Mouse (Mus musculus): ENCODE data around the gene Ifna1. TPM values are rescaled to one million over a fixed set of nuclear protein-coding genes. Genes with fewer than 3 reads are reported as not detected.
"Not testable (repeated sequence)": the region's sequence is repeated elsewhere in the genome, so short reads cannot be mapped to it uniquely, and the experiment has no call there.

Ifna1 gene
- polyA plus RNA-seq (2014; fragmentation: Nextera tagmentation; extraction: Ambion mirVana) = not detected in 2 replicates

DNA sequence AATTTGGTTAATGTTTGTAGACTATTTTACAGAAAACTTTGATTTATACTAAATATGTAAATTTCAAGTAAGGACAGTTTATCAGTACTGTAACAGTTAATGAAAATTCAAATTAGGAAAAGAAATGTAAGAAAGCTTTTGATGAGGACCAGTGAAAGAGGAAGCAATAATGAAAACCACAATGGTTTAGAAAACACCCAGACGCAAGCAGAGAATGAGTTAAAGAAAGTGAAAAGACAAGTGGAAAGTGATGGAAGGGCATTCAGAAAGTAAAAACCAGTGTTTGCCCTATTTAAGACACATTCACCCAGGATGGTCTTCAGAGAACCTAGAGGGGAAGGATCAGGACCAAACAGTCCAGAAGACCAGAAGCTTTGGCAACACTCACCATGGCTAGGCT, at the start of gene Ifna1:
TSS of gene Ifna1 (plus strand) at position 390 of the 400 bp plus-strand sequence.
- 73% methylated on average over 1 of the region's 1 CpGs for WGBS
- ATAC-seq (ENCODE audit: low read depth) = no peak
- H3K9ac ChIP-seq (ENCODE audit: low read depth, low read length) = no peak within 1 kb of the TSS
- no peak within 1 kb of the TSS for H3K27ac ChIP-seq (replicated peaks; ENCODE audit: low read depth, low read length)
- H3K4me1 ChIP-seq (ENCODE audit: control insufficient read depth, insufficient read depth, low read length) = no peaks in the 10 kb centered on the region
- H3K9me3 ChIP-seq (ENCODE audit: control insufficient read depth, low read length) = no peaks in the 10 kb centered on the region
- H3K27me3 ChIP-seq (replicated peaks; ENCODE audit: control insufficient read depth, insufficient read depth, low read length) = no peaks in the 10 kb centered on the region
- H3K4me2 ChIP-seq (ENCODE audit: low read depth, low read length) = no peak within 1 kb of the TSS
- no peak within 1 kb of the TSS for H3K4me3 ChIP-seq (ENCODE audit: low read depth, low read length)
- no peak for DNase-seq (ENCODE audit: low spot score)
- no peaks in the 10 kb centered on the region for H3K36me3 ChIP-seq (ENCODE audit: control insufficient read depth, insufficient read depth, low read length)

DNA sequence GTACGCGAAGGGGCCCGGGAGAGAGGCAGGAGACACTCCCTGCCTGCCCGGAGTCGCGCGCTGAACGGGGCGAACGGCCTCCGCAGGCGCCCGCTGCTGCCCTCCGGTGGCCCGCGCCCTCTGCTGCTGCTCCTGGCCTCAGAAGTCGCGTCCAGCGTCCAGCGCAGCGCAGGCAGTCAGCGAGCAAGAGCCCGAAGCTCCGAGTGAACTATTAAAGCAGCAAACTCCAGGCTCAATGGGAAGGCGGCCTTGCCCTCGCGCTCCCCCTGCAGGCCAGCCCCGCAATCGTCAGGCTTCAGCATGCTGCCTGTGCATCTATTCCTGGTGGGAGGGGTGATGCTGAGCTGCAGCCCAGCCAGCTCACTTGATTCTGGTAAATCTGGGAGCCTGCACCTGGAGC, 46.9 kb upstream of the Ifna1 start, which contains the start of gene Gm13287:
TSS of gene Gm13287 (plus strand) at position 301 of the 400 bp plus-strand sequence.
- not testable (repeated sequence) for H3K9ac ChIP-seq (ENCODE audit: low read depth, low read length); H3K36me3 ChIP-seq (ENCODE audit: control insufficient read depth, insufficient read depth, low read length); H3K4me3 ChIP-seq (ENCODE audit: low read depth, low read length); DNase-seq (ENCODE audit: low spot score); H3K9me3 ChIP-seq (ENCODE audit: control insufficient read depth, low read length); H3K27ac ChIP-seq (replicated peaks; ENCODE audit: low read depth, low read length); H3K27me3 ChIP-seq (replicated peaks; ENCODE audit: control insufficient read depth, insufficient read depth, low read length); ATAC-seq (ENCODE audit: low read depth); H3K4me1 ChIP-seq (ENCODE audit: control insufficient read depth, insufficient read depth, low read length); H3K4me2 ChIP-seq (ENCODE audit: low read depth, low read length)
- WGBS = no CpG with 5 or more reads among the region's 29 CpGs

DNA sequence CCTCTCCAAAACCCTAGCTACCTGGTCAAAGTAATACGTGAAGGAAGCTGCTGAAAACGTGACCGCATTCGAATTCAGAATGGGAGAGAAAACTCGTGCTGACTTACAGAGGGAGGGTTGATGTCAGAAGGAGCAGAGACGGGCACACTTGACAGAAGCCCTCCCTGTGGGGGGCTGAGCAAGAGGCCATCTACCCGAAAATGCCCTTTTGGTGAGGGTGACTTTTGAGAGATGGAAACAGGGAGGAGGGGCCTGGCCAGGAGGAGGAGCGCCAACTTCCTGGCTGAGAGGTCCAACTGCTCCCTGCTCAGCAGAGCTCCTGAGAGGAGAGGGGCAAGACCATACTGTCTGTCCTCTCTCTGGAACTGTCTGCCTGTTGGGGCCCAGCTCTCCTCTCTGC, 44.7 kb upstream of the Ifna1 start, which contains the start of gene Gm13288:
TSS of gene Gm13288 (plus strand) at position 301 of the 400 bp plus-strand sequence.
- not testable (repeated sequence) for DNase-seq (ENCODE audit: low spot score); H3K27ac ChIP-seq (replicated peaks; ENCODE audit: low read depth, low read length); H3K9me3 ChIP-seq (ENCODE audit: control insufficient read depth, low read length); ATAC-seq (ENCODE audit: low read depth); H3K27me3 ChIP-seq (replicated peaks; ENCODE audit: control insufficient read depth, insufficient read depth, low read length); H3K36me3 ChIP-seq (ENCODE audit: control insufficient read depth, insufficient read depth, low read length); H3K4me1 ChIP-seq (ENCODE audit: control insufficient read depth, insufficient read depth, low read length); H3K9ac ChIP-seq (ENCODE audit: low read depth, low read length)
- H3K4me3 ChIP-seq (ENCODE audit: low read depth, low read length) = peak within 1 kb of the TSS; percentile 20; the same call in 1 of the 2 replicates
- WGBS = no CpG with 5 or more reads among the region's 8 CpGs
- peak within 1 kb of the TSS; percentile 32; the same call in 1 of the 2 replicates for H3K4me2 ChIP-seq (ENCODE audit: low read depth, low read length)

DNA sequence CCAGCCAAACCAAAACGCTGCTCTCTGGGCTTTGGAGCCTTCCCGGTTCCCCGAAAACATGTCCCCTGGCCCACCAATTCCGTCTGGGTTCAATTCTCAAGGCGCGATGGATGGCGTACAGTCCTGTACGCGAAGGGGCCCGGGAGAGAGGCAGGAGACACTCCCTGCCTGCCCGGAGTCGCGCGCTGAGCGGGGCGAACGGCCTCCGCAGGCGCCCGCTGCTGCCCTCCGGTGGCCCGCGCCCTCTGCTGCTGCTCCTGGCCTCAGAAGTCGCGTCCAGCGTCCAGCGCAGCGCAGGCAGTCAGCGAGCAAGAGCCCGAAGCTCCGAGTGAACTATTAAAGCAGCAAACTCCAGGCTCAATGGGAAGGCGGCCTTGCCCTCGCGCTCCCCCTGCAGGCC, 44.1 kb upstream of the Ifna1 start:
- peak overlapping the region; percentile 32; the same call in 1 of the 2 replicates for H3K4me2 ChIP-seq (ENCODE audit: low read depth, low read length)

DNA sequence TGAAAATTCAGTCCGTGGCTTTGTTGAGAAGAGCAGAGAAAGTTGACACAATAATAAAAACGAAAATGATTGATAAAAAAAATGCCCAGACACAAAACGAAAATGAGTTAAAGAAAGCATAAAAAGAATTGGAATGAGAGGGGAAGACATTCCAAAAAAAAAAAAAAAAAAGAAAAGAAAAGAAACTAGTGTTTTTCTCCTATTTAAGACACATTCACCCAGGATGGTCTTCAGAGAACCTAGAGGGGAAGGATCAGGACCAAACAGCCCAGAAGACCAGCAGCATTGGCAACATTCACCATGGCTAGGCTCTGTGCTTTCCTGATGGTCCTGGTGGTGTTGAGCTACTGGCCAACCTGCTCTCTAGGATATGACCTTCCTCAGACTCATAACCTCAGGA, 34.0 kb upstream of the Ifna1 start, which contains the start of gene Ifna7:
TSS of gene Ifna7 (plus strand) at position 301 of the 400 bp plus-strand sequence.
- H3K9ac ChIP-seq (ENCODE audit: low read depth, low read length) = no peak within 1 kb of the TSS
- no peak within 1 kb of the TSS for H3K4me3 ChIP-seq (ENCODE audit: low read depth, low read length)
- no peaks in the 10 kb centered on the region for H3K9me3 ChIP-seq (ENCODE audit: control insufficient read depth, low read length)
- ATAC-seq (ENCODE audit: low read depth) (no peak), DNase-seq (ENCODE audit: low spot score) (no peak)
- H3K4me1 ChIP-seq (ENCODE audit: control insufficient read depth, insufficient read depth, low read length) = no peaks in the 10 kb centered on the region
- no peaks in the 10 kb centered on the region for H3K27me3 ChIP-seq (replicated peaks; ENCODE audit: control insufficient read depth, insufficient read depth, low read length)
- H3K36me3 ChIP-seq (ENCODE audit: control insufficient read depth, insufficient read depth, low read length) = no peaks in the 10 kb centered on the region
- no peak within 1 kb of the TSS for H3K27ac ChIP-seq (replicated peaks; ENCODE audit: low read depth, low read length)
- WGBS = 59% methylated on average over 3 of the region's 3 CpGs
- no peak within 1 kb of the TSS for H3K4me2 ChIP-seq (ENCODE audit: low read depth, low read length)

More for the DNA sequence above, 44.1 kb upstream of the Ifna1 start:
- not testable (repeated sequence) for H3K9me3 ChIP-seq (ENCODE audit: control insufficient read depth, low read length); ATAC-seq (ENCODE audit: low read depth); DNase-seq (ENCODE audit: low spot score); H3K27me3 ChIP-seq (replicated peaks; ENCODE audit: control insufficient read depth, insufficient read depth, low read length); H3K9ac ChIP-seq (ENCODE audit: low read depth, low read length); H3K4me1 ChIP-seq (ENCODE audit: control insufficient read depth, insufficient read depth, low read length); H3K36me3 ChIP-seq (ENCODE audit: control insufficient read depth, insufficient read depth, low read length); H3K27ac ChIP-seq (replicated peaks; ENCODE audit: low read depth, low read length)
- WGBS = no CpG with 5 or more reads among the region's 34 CpGs
- H3K4me3 ChIP-seq (ENCODE audit: low read depth, low read length) = peak overlapping the region; percentile 20; the same call in 1 of the 2 replicates

DNA sequence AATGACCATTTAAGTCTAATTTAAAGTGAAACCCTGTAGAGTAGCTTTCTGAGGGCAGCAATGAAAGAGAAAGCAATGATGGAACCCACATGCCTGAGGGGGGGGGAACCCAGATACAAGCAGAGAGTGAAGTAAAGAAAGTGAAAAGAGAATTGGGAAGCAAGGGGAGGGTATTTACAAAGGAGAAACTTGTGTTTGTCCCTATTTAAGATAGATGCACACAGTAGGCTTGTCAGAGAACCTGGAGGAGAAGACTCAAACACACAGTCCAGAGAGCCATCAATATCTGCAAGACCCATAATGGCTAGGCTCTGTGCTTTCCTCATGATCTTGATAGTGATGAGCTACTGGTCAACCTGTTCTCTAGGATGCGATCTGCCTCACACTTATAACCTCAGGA, 30.2 kb upstream of the Ifna1 start, which contains the start of gene Ifna11:
TSS of gene Ifna11 (plus strand) at position 301 of the 400 bp plus-strand sequence.
- H3K9me3 ChIP-seq (ENCODE audit: control insufficient read depth, low read length) = no peaks in the 10 kb centered on the region
- H3K4me2 ChIP-seq (ENCODE audit: low read depth, low read length) = no peak within 1 kb of the TSS
- DNase-seq (ENCODE audit: low spot score) (no peak), ATAC-seq (ENCODE audit: low read depth) (no peak)
- H3K9ac ChIP-seq (ENCODE audit: low read depth, low read length) = no peak within 1 kb of the TSS
- no peak within 1 kb of the TSS for H3K4me3 ChIP-seq (ENCODE audit: low read depth, low read length)
- H3K27ac ChIP-seq (replicated peaks; ENCODE audit: low read depth, low read length) = no peak within 1 kb of the TSS
- no peaks in the 10 kb centered on the region for H3K4me1 ChIP-seq (ENCODE audit: control insufficient read depth, insufficient read depth, low read length)
- H3K27me3 ChIP-seq (replicated peaks; ENCODE audit: control insufficient read depth, insufficient read depth, low read length) = no peaks in the 10 kb centered on the region
- H3K36me3 ChIP-seq (ENCODE audit: control insufficient read depth, insufficient read depth, low read length) = no peaks in the 10 kb centered on the region
- 71% methylated on average over 1 of the region's 1 CpGs for WGBS

DNA sequence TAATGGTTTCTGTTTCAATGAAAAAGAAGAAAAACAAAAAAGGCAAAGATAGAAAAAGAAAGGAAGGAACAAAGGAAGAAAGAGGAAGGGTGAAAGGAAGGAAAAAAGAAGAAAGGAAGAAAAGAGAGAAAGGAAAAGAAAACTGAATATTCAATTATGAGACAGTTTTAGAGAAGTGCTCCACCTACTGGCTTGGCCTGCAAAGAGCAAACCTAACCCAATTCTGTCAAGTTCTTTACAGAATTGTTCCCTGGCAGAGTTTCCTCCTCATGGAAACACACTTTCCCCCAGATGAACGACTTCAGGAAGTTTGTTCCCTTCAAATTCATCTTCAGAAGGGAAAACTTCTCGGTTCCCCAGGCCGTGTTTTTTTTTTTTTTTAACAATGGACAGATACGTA, 26.9 kb upstream of the Ifna1 start:
- H3K9ac ChIP-seq (ENCODE audit: low read depth, low read length) = no peak overlapping the region
- DNase-seq (ENCODE audit: low spot score) (peak; percentile 4), ATAC-seq (ENCODE audit: low read depth) (no peak)
- H3K4me3 ChIP-seq (ENCODE audit: low read depth, low read length) = no peak overlapping the region
- no peaks in the 10 kb centered on the region for H3K4me1 ChIP-seq (ENCODE audit: control insufficient read depth, insufficient read depth, low read length)
- no peaks in the 10 kb centered on the region for H3K27me3 ChIP-seq (replicated peaks; ENCODE audit: control insufficient read depth, insufficient read depth, low read length)
- no peak overlapping the region for H3K27ac ChIP-seq (replicated peaks; ENCODE audit: low read depth, low read length)
- H3K9me3 ChIP-seq (ENCODE audit: control insufficient read depth, low read length) = no peaks in the 10 kb centered on the region
- H3K4me2 ChIP-seq (ENCODE audit: low read depth, low read length) = no peak overlapping the region
- WGBS = 29% methylated on average over 4 of the region's 4 CpGs
- H3K36me3 ChIP-seq (ENCODE audit: control insufficient read depth, insufficient read depth, low read length) = no peaks in the 10 kb centered on the region

DNA sequence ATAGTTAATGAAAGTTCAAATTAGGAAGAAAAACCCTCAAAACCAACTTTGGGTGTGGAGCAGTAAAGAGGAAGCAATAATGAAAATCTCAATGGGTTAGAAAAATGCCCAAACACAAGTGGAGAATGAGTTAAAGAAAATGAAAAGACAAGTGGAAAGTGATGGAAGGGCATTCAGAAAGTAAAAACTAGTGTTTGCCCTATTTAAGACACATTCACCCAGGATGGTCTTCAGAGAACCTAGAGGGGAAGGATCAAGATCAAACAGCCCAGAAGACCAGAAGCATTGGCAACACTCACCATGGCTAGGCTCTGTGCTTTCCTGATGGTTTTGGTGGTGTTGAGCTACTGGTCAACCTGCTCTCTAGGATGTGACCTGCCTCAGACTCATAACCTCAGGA, 22.8 kb upstream of the Ifna1 start, which contains the start of gene Ifna6:
TSS of gene Ifna6 (plus strand) at position 301 of the 400 bp plus-strand sequence.
- H3K4me3 ChIP-seq (ENCODE audit: low read depth, low read length); ATAC-seq (ENCODE audit: low read depth); H3K9ac ChIP-seq (ENCODE audit: low read depth, low read length); H3K27ac ChIP-seq (replicated peaks; ENCODE audit: low read depth, low read length); H3K27me3 ChIP-seq (replicated peaks; ENCODE audit: control insufficient read depth, insufficient read depth, low read length); DNase-seq (ENCODE audit: low spot score); H3K9me3 ChIP-seq (ENCODE audit: control insufficient read depth, low read length); H3K4me2 ChIP-seq (ENCODE audit: low read depth, low read length); H3K36me3 ChIP-seq (ENCODE audit: control insufficient read depth, insufficient read depth, low read length); H3K4me1 ChIP-seq (ENCODE audit: control insufficient read depth, insufficient read depth, low read length): not testable (repeated sequence)

DNA sequence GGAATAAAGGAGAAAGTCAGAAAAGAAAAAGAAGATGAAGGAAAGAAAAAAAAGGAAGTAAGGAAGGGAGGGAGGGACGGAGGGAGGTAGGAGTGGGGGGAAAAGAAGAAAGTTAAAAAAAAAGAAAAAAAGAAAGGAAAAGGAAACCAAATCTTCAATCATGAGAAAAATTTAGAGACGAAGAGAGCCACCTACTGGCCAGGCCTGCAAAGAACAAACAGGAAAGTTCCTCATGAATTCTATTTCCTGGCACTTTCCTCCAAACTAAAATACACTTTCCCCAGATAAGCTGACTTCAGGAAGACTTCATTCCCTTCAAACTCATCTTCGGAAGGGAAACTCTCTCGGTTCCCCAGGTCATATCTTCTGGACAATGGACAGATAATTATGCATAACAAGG, 19.4 kb upstream of the Ifna1 start:
- no peaks in the 10 kb centered on the region for H3K27me3 ChIP-seq (replicated peaks; ENCODE audit: control insufficient read depth, insufficient read depth, low read length)
- no peak for ATAC-seq (ENCODE audit: low read depth)

More for the DNA sequence above, 19.4 kb upstream of the Ifna1 start:
- 33% methylated on average over 4 of the region's 4 CpGs for WGBS
- Histone ChIP-seq H3K27ac (replicated peaks; ENCODE audit: low read depth, low read length) (no peak overlapping the region), H3K36me3 (ENCODE audit: control insufficient read depth, insufficient read depth, low read length) (no peaks in the 10 kb centered on the region), H3K4me1 (ENCODE audit: control insufficient read depth, insufficient read depth, low read length) (no peaks in the 10 kb centered on the region), H3K9me3 (ENCODE audit: control insufficient read depth, low read length) (no peaks in the 10 kb centered on the region), H3K4me3 (ENCODE audit: low read depth, low read length) (no peak overlapping the region), H3K4me2 (ENCODE audit: low read depth, low read length) (no peak overlapping the region), H3K9ac (ENCODE audit: low read depth, low read length) (no peak overlapping the region)
- peak; percentile 12 for DNase-seq (ENCODE audit: low spot score)

Measured in embryonic facial prominence, embryonic 14.5 days (tissue).